Mouse (Mus musculus) stomach, embryonic 15.5 days (tissue): ENCODE results near the gene Ap1s1. TPM values are rescaled to one million over a fixed set of nuclear protein-coding genes. Genes with fewer than 3 reads are reported as not detected.
A peak's percentile ranks its signal among the peaks of the same experiment; 100 is the strongest.

Experiments
- ATAC-seq: fragments of 200-750 bp; cut with Nextera tagmentation; 2 replicates; pipeline ENCODE4 v1.8.0; 2017; ENCODE audit warnings: low read depth, moderate number of reproducible peaks, moderate TSS enrichment; ENCODE audit not compliant: insufficient read depth, low FRiP score
- H3K27ac ChIP-seq: fragments of 300-500 bp; sonication (generic); 2 replicates; pipeline ENCODE4 v1.5.1; 2015; ENCODE audit warnings: mild to moderate bottlenecking, inconsistent platforms
- H3K27me3 ChIP-seq: fragments of 300-500 bp; sonication (generic); replicated peaks from 2 replicates; pipeline ENCODE4 v1.6.1; 2015; ENCODE audit warnings: inconsistent platforms
- H3K36me3 ChIP-seq: fragments of 300-500 bp; sonication (generic); 2 replicates; pipeline ENCODE4 v1.6.1; 2015; ENCODE audit warnings: inconsistent platforms
- H3K4me1 ChIP-seq: fragments of 300-500 bp; sonication (generic); 2 replicates; pipeline ENCODE4 v1.6.1; 2015; ENCODE audit warnings: inconsistent platforms
- H3K4me2 ChIP-seq: fragments of 300-500 bp; sonication (generic); 2 replicates; pipeline ENCODE4 v1.6.1; 2015; ENCODE audit warnings: mild to moderate bottlenecking, inconsistent platforms
- H3K4me3 ChIP-seq: fragments of 300-500 bp; sonication (generic); replicated peaks from 2 replicates; pipeline ENCODE4 v1.5.1; 2015; ENCODE audit warnings: inconsistent platforms
- H3K9ac ChIP-seq: fragments of 300-500 bp; sonication (generic); 2 replicates; pipeline ENCODE4 v1.6.1; 2015; ENCODE audit warnings: inconsistent platforms
- H3K9me3 ChIP-seq: fragments of 300-500 bp; sonication (generic); 2 replicates; pipeline ENCODE4 v1.6.1; 2016; ENCODE audit warnings: inconsistent platforms
- WGBS: fragments of 180-500 bp; shearing (Covaris S2); methylation state at CpG from one replicate; pipeline ENCODE4 v1.1.7; 2015; 5-methylcytosine and 5-hydroxymethylcytosine counted together
- polyA plus RNA-seq: library from polyadenylated mRNA; unstranded; fragments of >200 nt; fragmentation: Nextera tagmentation; extraction: Ambion mirVana; gene quantifications from 2 replicates; pipeline ENCODE4 v1.2.1, GENCODE M21; 2015

Gene Ap1s1
- 189 and 211 TPM in 2 replicates for polyA plus RNA-seq

GRCm38 (mm10) chr5:137045402-137046323 is at the start of gene Ap1s1:
Gene Ap1s1 (minus strand): TSS chr5:137046135.
- H3K9me3 ChIP-seq = no peaks in the 10 kb centered on the region
- WGBS = under 1% methylated on average over 48 of the region's 48 CpGs
- H3K27me3 ChIP-seq = 0 out of 2 replicates have a peak, but pooled peaks cover 3% of the 10 kb centered on the region
- H3K4me2 ChIP-seq = peak within 1 kb of the TSS; percentile 80
- H3K36me3 ChIP-seq = peaks cover 14% of the 10 kb centered on the region; the same call in 1 of the 2 replicates
- H3K9ac ChIP-seq = peak within 1 kb of the TSS; percentile 79
- peaks cover 8% of the 10 kb centered on the region for H3K4me1 ChIP-seq
- H3K4me3 ChIP-seq = peak within 1 kb of the TSS; percentile 65
- peak; percentile 90 for ATAC-seq
- H3K27ac ChIP-seq = peak within 1 kb of the TSS; percentile 78

- ATAC-seq = no peak
- 86% methylated on average over 10 of the region's 10 CpGs for WGBS
These were observed 49.2 kb upstream of the Ap1s1 start for GRCm38 (mm10) chr5:137095135-137095534.

GRCm38 (mm10) chr5:137093720-137094119 is 47.8 kb upstream of the Ap1s1 start:
- no peak overlapping the region for H3K27ac ChIP-seq
- H3K4me1 ChIP-seq = no peaks in the 10 kb centered on the region
- no peak overlapping the region for H3K9ac ChIP-seq
- no peak for ATAC-seq
- H3K27me3 ChIP-seq = no peaks in the 10 kb centered on the region
- H3K4me2 ChIP-seq = no peak overlapping the region
- H3K36me3 ChIP-seq = no peaks in the 10 kb centered on the region
- H3K9me3 ChIP-seq = no peaks in the 10 kb centered on the region
- H3K4me3 ChIP-seq = no peak overlapping the region
- 72% methylated on average over 9 of the region's 9 CpGs for WGBS

More at GRCm38 (mm10) chr5:137095135-137095534, 49.2 kb upstream of the Ap1s1 start:
- no peak overlapping the region for H3K9ac ChIP-seq
- H3K36me3 ChIP-seq = no peaks in the 10 kb centered on the region
- no peak overlapping the region for H3K4me2 ChIP-seq
- H3K27ac ChIP-seq = no peak overlapping the region
- H3K27me3 ChIP-seq = no peaks in the 10 kb centered on the region
- H3K4me3 ChIP-seq = no peak overlapping the region
- H3K4me1 ChIP-seq = no peaks in the 10 kb centered on the region
- H3K9me3 ChIP-seq = no peaks in the 10 kb centered on the region

GRCm38 (mm10) chr5:137091560-137091959 is 45.6 kb upstream of the Ap1s1 start:
- ATAC-seq = no peak
- Histone ChIP-seq H3K9me3 (no peaks in the 10 kb centered on the region), H3K4me1 (no peaks in the 10 kb centered on the region), H3K36me3 (no peaks in the 10 kb centered on the region), H3K27ac (peak overlapping the region; percentile 38), H3K27me3 (no peaks in the 10 kb centered on the region), H3K9ac (no peak overlapping the region), H3K4me2 (no peak overlapping the region), H3K4me3 (no peak overlapping the region)
- WGBS = 65% methylated on average over 6 of the region's 6 CpGs

- Histone ChIP-seq H3K9me3 (no peaks in the 10 kb centered on the region), H3K4me1 (no peaks in the 10 kb centered on the region), H3K27me3 (no peaks in the 10 kb centered on the region), H3K4me2 (no peak overlapping the region), H3K27ac (no peak overlapping the region), H3K4me3 (no peak overlapping the region), H3K9ac (no peak overlapping the region), H3K36me3 (no peaks in the 10 kb centered on the region)
- WGBS = 71% methylated on average over 10 of the region's 10 CpGs
- no peak for ATAC-seq
These were observed 44.9 kb upstream of the Ap1s1 start for GRCm38 (mm10) chr5:137090870-137091269.

- H3K4me1 ChIP-seq = no peaks in the 10 kb centered on the region
- no peak overlapping the region for H3K9ac ChIP-seq
- ATAC-seq = no peak
- H3K4me2 ChIP-seq = no peak overlapping the region
- WGBS = 88% methylated on average over 8 of the region's 8 CpGs
- no peaks in the 10 kb centered on the region for H3K27me3 ChIP-seq
- H3K36me3 ChIP-seq = no peaks in the 10 kb centered on the region
- H3K4me3 ChIP-seq = no peak overlapping the region
- H3K27ac ChIP-seq = no peak overlapping the region
- no peaks in the 10 kb centered on the region for H3K9me3 ChIP-seq
These were observed 41.5 kb upstream of the Ap1s1 start for GRCm38 (mm10) chr5:137087410-137087809.

GRCm38 (mm10) chr5:137085731-137086130 is 39.8 kb upstream of the Ap1s1 start:
- Histone ChIP-seq H3K27ac (no peak overlapping the region), H3K4me1 (no peaks in the 10 kb centered on the region), H3K4me3 (no peak overlapping the region), H3K9ac (no peak overlapping the region), H3K27me3 (no peaks in the 10 kb centered on the region), H3K36me3 (no peaks in the 10 kb centered on the region), H3K9me3 (no peaks in the 10 kb centered on the region), H3K4me2 (no peak overlapping the region)
- no peak for ATAC-seq
- WGBS = 81% methylated on average over 3 of the region's 3 CpGs

- WGBS = 74% methylated on average over 6 of the region's 6 CpGs
- H3K27me3 ChIP-seq = no peaks in the 10 kb centered on the region
- ATAC-seq = peak; percentile 78
- no peaks in the 10 kb centered on the region for H3K9me3 ChIP-seq
- H3K36me3 ChIP-seq = no peaks in the 10 kb centered on the region
- 0 out of 2 replicates have a peak, but pooled peaks cover under 1% of the 10 kb centered on the region for H3K4me1 ChIP-seq
- no peak overlapping the region for H3K4me3 ChIP-seq
- no peak overlapping the region for H3K9ac ChIP-seq
- H3K4me2 ChIP-seq = no peak overlapping the region
- no peak overlapping the region for H3K27ac ChIP-seq
These were observed 39.1 kb upstream of the Ap1s1 start for GRCm38 (mm10) chr5:137085021-137085420.

- 82% methylated on average over 4 of the region's 4 CpGs for WGBS
- H3K27ac ChIP-seq = no peak overlapping the region
- H3K4me3 ChIP-seq = no peak overlapping the region
These were observed 37.1 kb upstream of the Ap1s1 start for GRCm38 (mm10) chr5:137083051-137083450.

GRCm38 (mm10) chr5:137079849-137080248 is 33.9 kb upstream of the Ap1s1 start:
- Histone ChIP-seq H3K4me3 (no peak overlapping the region), H3K36me3 (no peaks in the 10 kb centered on the region), H3K27me3 (no peaks in the 10 kb centered on the region), H3K9ac (no peak overlapping the region), H3K4me1 (peaks cover 20% of the 10 kb centered on the region), H3K4me2 (no peak overlapping the region), H3K27ac (peak overlapping the region; percentile 31; the same call in 1 of the 2 replicates), H3K9me3 (no peaks in the 10 kb centered on the region)
- WGBS = 40% methylated on average over 5 of the region's 5 CpGs
- no peak for ATAC-seq

More at GRCm38 (mm10) chr5:137083051-137083450, 37.1 kb upstream of the Ap1s1 start:
- Histone ChIP-seq H3K27me3 (no peaks in the 10 kb centered on the region), H3K9me3 (no peaks in the 10 kb centered on the region), H3K36me3 (no peaks in the 10 kb centered on the region), H3K4me2 (no peak overlapping the region), H3K4me1 (peaks cover 12% of the 10 kb centered on the region), H3K9ac (no peak overlapping the region)
- no peak for ATAC-seq

- H3K27ac ChIP-seq = no peak overlapping the region; the same call in 1 of the 2 replicates
These were observed 32.7 kb upstream of the Ap1s1 start for GRCm38 (mm10) chr5:137078616-137079015.

GRCm38 (mm10) chr5:137078041-137078440 is 32.1 kb upstream of the Ap1s1 start:
- Histone ChIP-seq H3K9me3 (no peaks in the 10 kb centered on the region), H3K4me2 (peak overlapping the region; percentile 9; the same call in 1 of the 2 replicates), H3K27me3 (no peaks in the 10 kb centered on the region), H3K4me1 (peaks cover 24% of the 10 kb centered on the region), H3K36me3 (no peaks in the 10 kb centered on the region), H3K9ac (no peak overlapping the region), H3K27ac (no peak overlapping the region), H3K4me3 (no peak overlapping the region)
- ATAC-seq = 0 out of 2 replicates have a peak, but pooled peaks have one; percentile 16
- WGBS = 43% methylated on average over 14 of the region's 14 CpGs

More at GRCm38 (mm10) chr5:137078616-137079015, 32.7 kb upstream of the Ap1s1 start:
- Histone ChIP-seq H3K9ac (no peak overlapping the region), H3K36me3 (no peaks in the 10 kb centered on the region), H3K4me1 (peaks cover 24% of the 10 kb centered on the region), H3K9me3 (no peaks in the 10 kb centered on the region), H3K27me3 (no peaks in the 10 kb centered on the region), H3K4me3 (no peak overlapping the region), H3K4me2 (no peak overlapping the region)
- 41% methylated on average over 6 of the region's 6 CpGs for WGBS
- no peak for ATAC-seq
